Mouse (Mus musculus) intestine, embryonic 14.5 days (tissue): ENCODE data around the gene Fam114a2. TPM values are rescaled to one million over a fixed set of nuclear protein-coding genes. Genes with fewer than 3 reads are reported as not detected.
A peak's percentile ranks its signal among the peaks of the same experiment; 100 is the strongest.

ENCODE experiments used
- ATAC-seq: fragments of 200-750 bp; cut with Nextera tagmentation; replicated peaks from 2 replicates; pipeline ENCODE4 v1.8.0; 2017; ENCODE audit warnings: low read depth, moderate number of reproducible peaks, moderate TSS enrichment, moderate library complexity; ENCODE audit not compliant: low FRiP score, low TSS enrichment
- DNase-seq: peaks from one replicate; pipeline ENCODE4 v3.0.0-alpha.2; 2018; ENCODE audit warnings: low spot score
- H3K27ac ChIP-seq: fragments of 300-500 bp; sonication (generic); 2 replicates; pipeline ENCODE4 v1.5.1; 2014; ENCODE audit warnings: low read depth, mild to moderate bottlenecking, control low read depth
- H3K27me3 ChIP-seq: fragments of 300-500 bp; sonication (generic); replicated peaks from 2 replicates; pipeline ENCODE4 v1.6.1; 2014; ENCODE audit warnings: low read length, control low read depth; ENCODE audit not compliant: control insufficient read depth, insufficient read depth
- H3K36me3 ChIP-seq: fragments of 300-500 bp; sonication (generic); 2 replicates; pipeline ENCODE4 v1.6.1; 2014; ENCODE audit warnings: low read length, control low read depth; ENCODE audit not compliant: control insufficient read depth, insufficient read depth
- H3K4me1 ChIP-seq: fragments of 300-500 bp; sonication (generic); replicated peaks from 2 replicates; pipeline ENCODE4 v1.6.1; 2014; ENCODE audit warnings: low read length, control low read depth, mixed read lengths; ENCODE audit not compliant: control insufficient read depth, insufficient read depth
- H3K4me2 ChIP-seq: fragments of 300-500 bp; sonication (generic); 2 replicates; pipeline ENCODE4 v1.6.1; 2014; ENCODE audit warnings: low read length
- H3K4me3 ChIP-seq: fragments of 300-500 bp; sonication (generic); 2 replicates; pipeline ENCODE4 v1.5.1; 2014; ENCODE audit warnings: low read depth, low read length, control low read depth, mixed read lengths
- H3K9ac ChIP-seq: fragments of 300-500 bp; sonication (generic); 2 replicates; pipeline ENCODE4 v1.6.1; 2014; ENCODE audit warnings: mild to moderate bottlenecking, low read length
- H3K9me3 ChIP-seq: fragments of 300-500 bp; sonication (generic); 2 replicates; pipeline ENCODE4 v1.6.1; 2016; ENCODE audit warnings: low read length, control low read depth; ENCODE audit not compliant: control insufficient read depth
- WGBS: fragments of 180-500 bp; shearing (Covaris S2); extraction: QIAGEN DNeasy Blood & Tissue Kit; methylation state at CpG from one replicate; pipeline ENCODE4 v1.1.7; 2014; 5-methylcytosine and 5-hydroxymethylcytosine counted together
- polyA plus RNA-seq: library from polyadenylated mRNA; unstranded; fragments of >200 nt; fragmentation: Nextera tagmentation; extraction: Ambion mirVana; gene quantifications from 2 replicates; pipeline ENCODE4 v1.2.1, GENCODE M21; 2014

Gene Fam114a2
- polyA plus RNA-seq, 1 experiment from 2014 or later: 54.9 TPM

GRCm38 (mm10) chr11:57525900-57526299 lies 7.5 kb upstream of the Fam114a2 start:
- peaks cover 40% of the 10 kb centered on the region for H3K36me3 ChIP-seq
- ATAC-seq: no peak
- no peak overlapping the region for H3K9ac ChIP-seq
- no peaks in the 10 kb centered on the region for H3K27me3 ChIP-seq
- DNase-seq: no peak
- H3K9me3 ChIP-seq: no peaks in the 10 kb centered on the region
- H3K27ac ChIP-seq: no peak overlapping the region
- 0 out of 2 replicates have a peak, but pooled peaks cover 3% of the 10 kb centered on the region for H3K4me1 ChIP-seq
- no peak overlapping the region for H3K4me3 ChIP-seq
- no peak overlapping the region for H3K4me2 ChIP-seq
- WGBS: 75% methylated on average over 3 of the region's 3 CpGs

GRCm38 (mm10) chr11:57524597-57524996 lies 6.2 kb upstream of the Fam114a2 start:
- no peak overlapping the region for H3K27ac ChIP-seq
- no peak overlapping the region for H3K4me2 ChIP-seq
- no peaks in the 10 kb centered on the region for H3K27me3 ChIP-seq
- peaks cover 27% of the 10 kb centered on the region for H3K36me3 ChIP-seq
- H3K9me3 ChIP-seq: no peaks in the 10 kb centered on the region
- H3K9ac ChIP-seq: no peak overlapping the region
- no peak overlapping the region for H3K4me3 ChIP-seq
- DNase-seq (no peak), ATAC-seq (no peak)
- 0 out of 2 replicates have a peak, but pooled peaks cover 3% of the 10 kb centered on the region for H3K4me1 ChIP-seq

- Histone ChIP-seq H3K27me3 (no peaks in the 10 kb centered on the region), H3K27ac (no peak overlapping the region), H3K9ac (no peak overlapping the region), H3K4me2 (no peak overlapping the region), H3K4me3 (no peak overlapping the region), H3K9me3 (no peaks in the 10 kb centered on the region), H3K36me3 (peaks cover 15% of the 10 kb centered on the region), H3K4me1 (0 out of 2 replicates have a peak, but pooled peaks cover 8% of the 10 kb centered on the region)
- ATAC-seq: no peak
- 83% methylated on average over 3 of the region's 3 CpGs for WGBS
- DNase-seq: no peak
Measured at GRCm38 (mm10) chr11:57523418-57523817, 5.0 kb upstream of the Fam114a2 start.

- Histone ChIP-seq H3K4me3 (no peak overlapping the region), H3K4me2 (no peak overlapping the region), H3K36me3 (peaks cover 5% of the 10 kb centered on the region; the same call in 1 of the 2 replicates), H3K9me3 (no peaks in the 10 kb centered on the region), H3K27me3 (no peaks in the 10 kb centered on the region), H3K27ac (no peak overlapping the region), H3K9ac (no peak overlapping the region), H3K4me1 (peaks cover 15% of the 10 kb centered on the region; the same call in 1 of the 2 replicates)
- no peak for ATAC-seq
- 92% methylated on average over 7 of the region's 7 CpGs for WGBS
- no peak for DNase-seq
Measured at GRCm38 (mm10) chr11:57522046-57522445, 3.6 kb upstream of the Fam114a2 start.

- H3K4me1 ChIP-seq: peaks cover 15% of the 10 kb centered on the region; the same call in 1 of the 2 replicates
- H3K27ac ChIP-seq: no peak overlapping the region
- no peaks in the 10 kb centered on the region for H3K9me3 ChIP-seq
- no peaks in the 10 kb centered on the region for H3K27me3 ChIP-seq
- DNase-seq (no peak), ATAC-seq (no peak)
- no peak overlapping the region for H3K9ac ChIP-seq
- WGBS: 97% methylated on average over 3 of the region's 3 CpGs
- peaks cover 5% of the 10 kb centered on the region; the same call in 1 of the 2 replicates for H3K36me3 ChIP-seq
- no peak overlapping the region for H3K4me2 ChIP-seq
- H3K4me3 ChIP-seq: no peak overlapping the region
Measured at GRCm38 (mm10) chr11:57521206-57521605, 2.8 kb upstream of the Fam114a2 start.

GRCm38 (mm10) chr11:57519304-57519703 lies 887 bp upstream of the Fam114a2 start:
- DNase-seq: no peak

GRCm38 (mm10) chr11:57518751-57519148 lies 333 bp upstream of the Fam114a2 start:
- H3K27ac ChIP-seq: peak overlapping the region; percentile 55
- ATAC-seq: no peak
- WGBS: under 1% methylated on average over 15 of the region's 16 CpGs

More at GRCm38 (mm10) chr11:57519304-57519703, 887 bp upstream of the Fam114a2 start:
- peaks cover 15% of the 10 kb centered on the region; the same call in 1 of the 2 replicates for H3K4me1 ChIP-seq
- no peaks in the 10 kb centered on the region for H3K27me3 ChIP-seq
- no peak overlapping the region for H3K27ac ChIP-seq
- H3K4me2 ChIP-seq: peak overlapping the region; percentile 72
- no peaks in the 10 kb centered on the region for H3K9me3 ChIP-seq
- 68% methylated on average over 5 of the region's 5 CpGs for WGBS
- H3K9ac ChIP-seq: peak overlapping the region; percentile 72
- ATAC-seq: no peak
- peak overlapping the region; percentile 64 for H3K4me3 ChIP-seq
- peaks cover 6% of the 10 kb centered on the region; the same call in 1 of the 2 replicates for H3K36me3 ChIP-seq

GRCm38 (mm10) chr11:57516946-57517441 lies 1.4 kb downstream of the Fam114a2 start:
- Histone ChIP-seq H3K27me3 (no peaks in the 10 kb centered on the region), H3K27ac (no peak overlapping the region), H3K9me3 (no peaks in the 10 kb centered on the region), H3K4me3 (peak overlapping the region; percentile 64; the same call in 1 of the 2 replicates), H3K36me3 (peaks cover 23% of the 10 kb centered on the region), H3K4me2 (peak overlapping the region; percentile 72), H3K4me1 (peaks cover 15% of the 10 kb centered on the region; the same call in 1 of the 2 replicates), H3K9ac (no peak overlapping the region)
- WGBS: 45% methylated on average over 5 of the region's 5 CpGs
- ATAC-seq (no peak), DNase-seq (no peak)

More at GRCm38 (mm10) chr11:57518751-57519148, 333 bp upstream of the Fam114a2 start:
- Histone ChIP-seq H3K4me2 (peak overlapping the region; percentile 72), H3K36me3 (peaks cover 8% of the 10 kb centered on the region; the same call in 1 of the 2 replicates), H3K27me3 (no peaks in the 10 kb centered on the region), H3K9me3 (no peaks in the 10 kb centered on the region), H3K4me3 (peak overlapping the region; percentile 64), H3K4me1 (peaks cover 15% of the 10 kb centered on the region; the same call in 1 of the 2 replicates), H3K9ac (peak overlapping the region; percentile 72)
- DNase-seq: no peak

- no peak overlapping the region for H3K4me3 ChIP-seq
- WGBS: 92% methylated on average over 5 of the region's 5 CpGs
- no peak overlapping the region for H3K4me2 ChIP-seq
- DNase-seq: no peak
- no peak overlapping the region for H3K27ac ChIP-seq
- peaks cover 37% of the 10 kb centered on the region for H3K36me3 ChIP-seq
- no peaks in the 10 kb centered on the region for H3K9me3 ChIP-seq
- H3K27me3 ChIP-seq: no peaks in the 10 kb centered on the region
- peaks cover 15% of the 10 kb centered on the region; the same call in 1 of the 2 replicates for H3K4me1 ChIP-seq
- H3K9ac ChIP-seq: no peak overlapping the region
- ATAC-seq: no peak
Measured at GRCm38 (mm10) chr11:57515218-57515617, 3.2 kb downstream of the Fam114a2 start.
